Mouse (Mus musculus): ENCODE results near the gene Hist2h3c2.
A peak's percentile ranks its signal among the peaks of the same experiment; 100 is the strongest.

DNA sequence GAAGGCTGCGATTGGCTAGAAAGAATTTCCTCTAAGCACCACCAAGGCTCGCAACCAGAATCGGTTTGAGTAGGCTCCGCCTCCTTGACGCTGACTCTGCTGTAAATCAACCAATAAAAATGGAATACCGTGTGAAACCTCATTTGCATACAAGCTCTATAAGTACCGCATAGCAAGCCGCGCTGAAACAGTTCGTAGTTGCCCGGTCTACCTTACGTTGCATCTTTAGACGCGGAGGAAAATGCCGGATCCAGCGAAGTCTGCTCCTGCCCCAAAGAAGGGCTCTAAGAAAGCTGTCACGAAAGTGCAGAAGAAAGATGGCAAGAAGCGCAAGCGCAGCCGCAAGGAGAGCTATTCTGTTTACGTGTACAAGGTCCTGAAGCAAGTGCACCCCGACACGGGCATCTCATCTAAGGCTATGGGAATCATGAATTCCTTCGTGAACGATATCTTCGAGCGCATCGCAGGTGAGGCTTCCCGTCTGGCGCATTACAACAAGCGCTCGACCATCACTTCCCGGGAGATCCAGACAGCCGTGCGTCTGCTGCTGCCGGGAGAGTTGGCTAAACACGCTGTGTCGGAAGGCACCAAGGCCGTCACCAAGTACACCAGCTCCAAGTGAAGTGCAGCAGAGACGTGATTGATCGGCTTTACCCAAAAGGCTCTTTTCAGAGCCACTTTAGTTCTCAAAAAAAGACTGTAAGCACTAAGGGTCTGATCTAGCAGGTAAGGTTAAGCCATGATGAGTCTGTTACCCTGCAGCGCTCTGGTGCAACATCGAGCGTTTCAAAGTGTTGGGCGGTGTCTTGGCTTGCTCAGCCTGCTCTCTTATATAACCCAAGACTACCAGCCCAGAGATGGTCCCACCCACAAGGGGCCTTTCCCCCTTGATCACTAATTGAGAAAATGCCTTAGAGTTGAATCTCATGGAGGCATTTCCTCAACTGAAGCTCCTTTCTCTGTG is 30.9 kb upstream of the Hist2h3c2 start, which contains the start of gene Hist2h2bb:
- no peak for TF ChIP-seq CTCF (IDR thresholded peaks at IDR 0.05; ENCODE audit: borderline replicate concordance, insufficient read depth, low read depth, low read length)
- TF ChIP-seq POLR2A (IDR thresholded peaks at IDR 0.05; ENCODE audit: borderline replicate concordance, insufficient read depth, low read length) = peak; percentile 100

Data from cerebellum, adult 2 months (tissue).